ENCODE assay signal across 12 mouse cellular contexts in the genomic region with DNA sequence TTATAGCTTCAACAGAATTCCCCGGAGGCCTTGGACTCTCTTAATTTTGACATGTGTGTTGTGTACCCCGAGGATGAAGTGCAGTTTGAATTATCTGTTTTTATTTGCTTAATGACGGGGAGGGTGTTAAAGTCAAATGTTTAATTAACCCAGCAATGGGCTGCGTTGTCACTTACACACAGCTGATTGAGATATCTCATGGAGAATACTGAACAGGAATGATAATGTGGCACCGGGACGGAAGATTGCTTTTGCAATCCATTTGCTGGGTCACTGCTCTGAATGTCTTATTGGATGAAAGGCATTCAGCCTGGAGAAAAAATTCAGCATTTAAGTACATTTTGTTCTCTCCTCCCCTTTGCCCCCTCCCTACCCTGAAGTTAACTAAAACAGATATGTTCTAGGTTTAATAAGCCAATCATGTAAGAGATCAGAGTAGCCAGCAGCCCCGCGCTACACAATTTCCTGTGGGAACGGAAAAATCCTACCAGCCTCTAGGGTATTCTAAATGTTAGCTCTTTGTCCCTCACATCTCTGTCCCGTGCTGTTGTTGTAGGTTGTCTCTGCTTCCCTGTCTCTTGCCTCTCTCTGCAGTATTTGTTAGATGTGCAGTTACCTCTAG.
DNase-seq lines count a peak whose midpoint lies in the region; ATAC-seq and TF ChIP-seq lines count a peak whose summit lies in the region.
"Had no signal": no experiment of that assay in that cellular context is flagged by ENCODE, and none has a peak within 500 bp of the region (broad histone marks: within the 10 kb centered on the region; RNA-seq: fewer than 3 reads in every experiment).

No protein-coding gene starts in this region.

- peak overlapping the region; percentile 2; the same call in 1 of the 2 replicates for H3K4me2 ChIP-seq in heart, postnatal 0 days (ENCODE audit: low read depth, low read length)
- H3K4me2 ChIP-seq: embryonic facial prominence, embryonic 13.5 days; lung, embryonic 15.5 days had no signal

- 0 out of 2 replicates have a peak, but pooled peaks cover 4% of the 10 kb centered on the region for H3K36me3 ChIP-seq in heart, postnatal 0 days (replicated peaks; ENCODE audit: control insufficient read depth, insufficient read depth, low read length)
- H3K36me3 ChIP-seq: lung, embryonic 15.5 days had no signal

- peak; percentile 31 for DNase-seq in kidney, postnatal 14 days
- no peak for DNase-seq in kidney, postnatal 10 days
- DNase-seq in heart, adult 9 months (ENCODE audit: low spot score in 2 of 2): peak; percentile 51
- no peak for DNase-seq in heart, postnatal 0 days (ENCODE audit: low spot score)
- peak; percentile 52 for DNase-seq in lung, postnatal 10 days
- no peak for DNase-seq in adrenal gland, postnatal 36 days
- no peak for DNase-seq in spleen, adult 18-20 months
- no peak for DNase-seq in layer of hippocampus, adult 11-12 months (ENCODE audit: low spot score)
- DNase-seq: cerebellum, adult 9-11 months had no signal

- TF ChIP-seq EP300 in heart, postnatal 0 days (IDR thresholded peaks at IDR 0.05; ENCODE audit: low read depth): no peak

- H3K4me1 ChIP-seq in heart, postnatal 0 days (ENCODE audit: control insufficient read depth, insufficient read depth): 0 out of 2 replicates have a peak, but pooled peaks cover 4% of the 10 kb centered on the region

- no peak overlapping the region for H3K9ac ChIP-seq in heart, postnatal 0 days (replicated peaks; ENCODE audit: low read depth, low read length)
- H3K9ac ChIP-seq: embryonic facial prominence, embryonic 13.5 days; lung, embryonic 15.5 days had no signal

- H3K4me3 ChIP-seq in heart, postnatal 0 days (ENCODE audit: low read depth, low read length): no peak overlapping the region
- H3K4me3 ChIP-seq: embryonic facial prominence, embryonic 13.5 days; lung, embryonic 15.5 days had no signal

- H3K27me3 ChIP-seq in heart, postnatal 0 days (ENCODE audit: control insufficient read depth, insufficient read depth, low read length): no peaks in the 10 kb centered on the region
- H3K27me3 ChIP-seq: embryonic facial prominence, embryonic 13.5 days; lung, embryonic 15.5 days had no signal

- ATAC-seq in heart, postnatal 0 days (ENCODE audit: insufficient read depth, low read depth): peak; percentile 18; the same call in 1 of the 2 replicates

- H3K27ac ChIP-seq in heart, postnatal 0 days (ENCODE audit: low read depth): peak overlapping the region; percentile 65
- H3K27ac ChIP-seq: embryonic facial prominence, embryonic 13.5 days; lung, embryonic 15.5 days; stomach, postnatal 0 days had no signal

- no peak for TF ChIP-seq CTCF in heart, postnatal 0 days (IDR thresholded peaks at IDR 0.05; ENCODE audit: low read depth)

- H3K9me3 ChIP-seq in heart, postnatal 0 days (replicated peaks; ENCODE audit: control insufficient read depth, low read length): no peaks in the 10 kb centered on the region
- H3K9me3 ChIP-seq: embryonic facial prominence, embryonic 13.5 days; lung, embryonic 15.5 days had no signal

- 44% methylated on average over 10 of the region's 10 CpGs for WGBS in heart, postnatal 0 days

Comparison
In these comparisons a context has a peak if more than half of its experiments do, and no peak if none do; other contexts are left out.
1. DNase-seq: peak in kidney, postnatal 14 days (single experiment), heart, adult 9 months (2 of 2) and lung, postnatal 10 days (single experiment); none in kidney, postnatal 10 days (single experiment), heart, postnatal 0 days (single experiment), adrenal gland, postnatal 36 days (0 of 2), spleen, adult 18-20 months (0 of 2) and layer of hippocampus, adult 11-12 months (single experiment).